Mouse (Mus musculus) ES-E14 (cell line): ENCODE measurements around the gene Palld.

Experiments used
- HCFC1 ChIP-seq: IDR thresholded peaks from 2 replicates; pipeline ENCODE4 v1.6.1; 2012; ENCODE audit warnings: low read length, inconsistent platforms, borderline replicate concordance; ENCODE audit not compliant: insufficient read depth
- MAFK ChIP-seq: IDR thresholded peaks from 2 replicates; pipeline ENCODE4 v1.6.1; 2014; ENCODE audit warnings: mild to moderate bottlenecking, low read depth, low read length, inconsistent platforms; ENCODE audit not compliant: insufficient read depth

- TF ChIP-seq MAFK (no peak), HCFC1 (no peak)
Measured at GRCm38 (mm10) chr8:61868481-61868880, 34.0 kb downstream of the Palld start.
